Comparison of ENCODE assay signal across 18 mouse cellular contexts in the genomic region with DNA sequence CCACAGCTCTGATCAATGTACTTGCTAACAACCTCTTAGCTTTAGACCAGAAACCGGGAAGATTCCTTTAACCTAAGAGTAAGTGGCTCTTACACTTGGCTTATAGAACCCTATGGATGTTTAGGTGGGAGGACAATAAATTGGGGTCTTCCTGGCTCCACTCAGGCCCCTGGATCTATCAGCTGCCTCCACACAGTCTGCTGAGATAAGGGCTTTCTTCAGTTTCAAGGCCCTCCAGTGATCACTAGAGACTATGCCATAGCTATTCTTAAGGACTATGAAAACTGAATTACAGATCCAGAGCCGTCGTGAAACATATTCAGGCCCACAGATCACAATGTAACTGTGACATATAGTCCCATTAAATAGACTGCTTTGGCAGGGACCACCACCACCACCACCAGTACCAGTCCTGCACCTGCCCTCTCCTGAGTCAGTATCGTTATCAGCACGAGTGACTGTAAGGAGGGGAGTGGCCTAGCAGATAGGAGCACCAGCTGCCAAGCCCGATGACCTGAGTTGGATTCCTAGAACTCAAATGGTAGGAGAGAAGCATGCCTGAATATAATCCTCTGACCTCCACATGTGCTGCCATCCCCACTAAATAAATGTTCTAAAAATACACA. TPM values are rescaled to one million over a fixed set of nuclear protein-coding genes. Genes with fewer than 3 reads are reported as not detected.
DNase-seq lines count a peak whose midpoint lies in the region; ATAC-seq and TF ChIP-seq lines count a peak whose summit lies in the region.
"Had no signal": no experiment of that assay in that cellular context is flagged by ENCODE, and none has a peak within 500 bp of the region (broad histone marks: within the 10 kb centered on the region; RNA-seq: fewer than 3 reads in every experiment).

No protein-coding gene starts in this region.

- WGBS in heart, embryonic 10.5 days = 68% methylated on average over 6 of the region's 6 CpGs
- 61% methylated on average over 6 of the region's 6 CpGs for WGBS in liver, postnatal 0 days (ENCODE audit: insufficient replicate concordance)

- peaks cover 8% of the 10 kb centered on the region for H3K27me3 ChIP-seq in heart, embryonic 10.5 days (ENCODE audit: insufficient read depth, poor library complexity, severe bottlenecking)
- H3K27me3 ChIP-seq in G1E (ENCODE audit: insufficient read depth, low read length) = peaks cover 7% of the 10 kb centered on the region; the same call in 1 of the 2 replicates
- peaks cover 14% of the 10 kb centered on the region for H3K27me3 ChIP-seq in liver, postnatal 0 days (ENCODE audit: insufficient read depth, low read length)
- H3K27me3 ChIP-seq: hindbrain, embryonic 15.5 days had no signal

- DNase-seq in heart, embryonic 10.5 days (ENCODE audit: low spot score) = peak; percentile 84
- no peak for DNase-seq in heart, postnatal 14 days
- DNase-seq in G1E (ENCODE audit: low spot score) (no peak), MN1 (ENCODE audit: low spot score) (no peak)
- peak; percentile 51 for DNase-seq in liver, postnatal 0 days
- no peak for DNase-seq in kidney, postnatal 25 days
- DNase-seq in gastrocnemius, postnatal 25 days = no peak
- DNase-seq: cerebellum, adult 18-20 months; embryo, embryonic 11 days; gastrocnemius, postnatal 36 days; kidney, adult 8-10 months; kidney, postnatal 4 days; thymus, postnatal 4 days had no signal

- TF ChIP-seq EP300 in liver, postnatal 0 days (IDR thresholded peaks at IDR 0.05; ENCODE audit: low read depth) = peak; percentile 80

- no peaks in the 10 kb centered on the region for H3K9me3 ChIP-seq in heart, embryonic 10.5 days
- peaks cover 14% of the 10 kb centered on the region for H3K9me3 ChIP-seq in G1E (replicated peaks)
- no peaks in the 10 kb centered on the region for H3K9me3 ChIP-seq in liver, postnatal 0 days (ENCODE audit: low read length)
- H3K9me3 ChIP-seq: heart, embryonic 15.5 days; hindbrain, embryonic 15.5 days; lung, embryonic 15.5 days; neural tube, embryonic 12.5 days had no signal

- TF ChIP-seq CTCF in G1E (IDR thresholded peaks at IDR 0.05; ENCODE audit: low read depth, low read length) = no peak
- no peak for TF ChIP-seq CTCF in liver, postnatal 0 days (IDR thresholded peaks at IDR 0.05; ENCODE audit: low read depth)

- H3K27ac ChIP-seq in heart, embryonic 10.5 days = peak overlapping the region; percentile 60
- H3K27ac ChIP-seq in liver, postnatal 0 days (ENCODE audit: low read depth) = peak overlapping the region; percentile 72
- H3K27ac ChIP-seq: heart, embryonic 15.5 days; hindbrain, embryonic 15.5 days; lung, embryonic 15.5 days; neural tube, embryonic 12.5 days had no signal

- H3K9ac ChIP-seq in liver, postnatal 0 days (replicated peaks) = no peak overlapping the region
- H3K9ac ChIP-seq: heart, embryonic 15.5 days; hindbrain, embryonic 15.5 days; lung, embryonic 15.5 days; neural tube, embryonic 12.5 days had no signal

- H3K4me3 ChIP-seq in heart, embryonic 10.5 days = no peak overlapping the region
- H3K4me3 ChIP-seq in G1E (ENCODE audit: low read depth, low read length) = peak overlapping the region; percentile 48; the same call in 1 of the 2 replicates
- H3K4me3 ChIP-seq in liver, postnatal 0 days (ENCODE audit: low read depth, low read length) = no peak overlapping the region
- H3K4me3 ChIP-seq: heart, embryonic 15.5 days; hindbrain, embryonic 15.5 days; lung, embryonic 15.5 days; neural tube, embryonic 12.5 days had no signal

- intact Hi-C loops in heart, postnatal 14 days (cut with DNase I) = no loop called here

- peaks cover 66% of the 10 kb centered on the region for H3K36me3 ChIP-seq in heart, embryonic 10.5 days
- H3K36me3 ChIP-seq in G1E (replicated peaks) = peaks cover 66% of the 10 kb centered on the region
- peaks cover 34% of the 10 kb centered on the region for H3K36me3 ChIP-seq in liver, postnatal 0 days (replicated peaks; ENCODE audit: insufficient read depth, low read length)

- peak; percentile 93 for ATAC-seq in G1E (ENCODE audit: extremely low read depth, insufficient number of reproducible peaks, low FRiP score, poor library complexity, severe bottlenecking)
- peak; percentile 89 for ATAC-seq in erythroid progenitor cell, adult 5-6 weeks (replicated peaks; ENCODE audit: low FRiP score, poor library complexity, severe bottlenecking)
- ATAC-seq in liver, postnatal 0 days = peak; percentile 76

- peak overlapping the region; percentile 53 for H3K4me2 ChIP-seq in liver, postnatal 0 days (ENCODE audit: low read depth, low read length)
- H3K4me2 ChIP-seq: heart, embryonic 15.5 days; hindbrain, embryonic 15.5 days; lung, embryonic 15.5 days; neural tube, embryonic 12.5 days had no signal

- H3K4me1 ChIP-seq in heart, embryonic 10.5 days = peaks cover 31% of the 10 kb centered on the region
- H3K4me1 ChIP-seq in G1E (ENCODE audit: insufficient read depth, low read depth, low read length) = peaks cover 50% of the 10 kb centered on the region
- H3K4me1 ChIP-seq in liver, postnatal 0 days (ENCODE audit: insufficient read depth) = peaks cover 22% of the 10 kb centered on the region

RNA-seq across cellular contexts. Expression of a gene that starts 8.1 kb away (rescaled TPM):
- 8.6 and 11.1 TPM in 2 replicates for polyA plus RNA-seq in heart, embryonic 10.5 days (2016; fragmentation: Nextera tagmentation; extraction: Ambion mirVana)
- total RNA-seq in heart, postnatal 14 days (2021) = 1 to 10 TPM; 4.3 to 6.3 TPM
- total RNA-seq in G1E (2014; fragmentation: Nextera tagmentation) (not detected in 2 replicates), G1E (2017) (0.16 TPM in 1 of 2 replicates, not detected in the other)
- not detected in 2 replicates for polyA plus RNA-seq in G1E (2012)
- total RNA-seq in erythroid progenitor cell, adult 5-6 weeks (2015; ENCODE audit: low replicate concordance) = not detected in 2 replicates
- not detected in 2 replicates for total RNA-seq in erythroid progenitor cell, adult 5-6 weeks (2017; ENCODE audit: low replicate concordance)
- 2.9 and 3.1 TPM in 2 replicates for polyA plus RNA-seq in liver, postnatal 0 days (2015; fragmentation: Nextera tagmentation; extraction: Ambion mirVana)
- 1 to 10 TPM; 3.2 to 4.3 TPM for total RNA-seq in gastrocnemius, postnatal 25 days (2021)

RNA-seq across cellular contexts. Expression of a gene that starts 10.8 kb away (rescaled TPM):
- polyA plus RNA-seq in heart, embryonic 10.5 days (2016; fragmentation: Nextera tagmentation; extraction: Ambion mirVana) = 33.2 and 42.2 TPM in 2 replicates
- 10 to 100 TPM; 19.3 to 22.6 TPM for total RNA-seq in heart, postnatal 14 days (2021)
- total RNA-seq in G1E (2014; fragmentation: Nextera tagmentation) (18.2 and 21.4 TPM in 2 replicates), G1E (2017) (31.8 and 35.5 TPM in 2 replicates)
- 4.0 and 6.6 TPM in 2 replicates for polyA plus RNA-seq in G1E (2012)
- 9.0 and 11.3 TPM in 2 replicates for total RNA-seq in erythroid progenitor cell, adult 5-6 weeks (2015; ENCODE audit: low replicate concordance)
- 6.2 and 8.1 TPM in 2 replicates for total RNA-seq in erythroid progenitor cell, adult 5-6 weeks (2017; ENCODE audit: low replicate concordance)
- 8.7 and 9.8 TPM in 2 replicates for polyA plus RNA-seq in liver, postnatal 0 days (2015; fragmentation: Nextera tagmentation; extraction: Ambion mirVana)
- 10 to 100 TPM; 12.1 to 15.4 TPM for total RNA-seq in gastrocnemius, postnatal 25 days (2021)

RNA-seq across cellular contexts. Expression of a gene that starts 10.8 kb away (rescaled TPM):
- polyA plus RNA-seq in heart, embryonic 10.5 days (2016; fragmentation: Nextera tagmentation; extraction: Ambion mirVana) = 276 and 329 TPM in 2 replicates
- total RNA-seq in heart, postnatal 14 days (2021) = 100 to 1,000 TPM; 752 to 790 TPM
- total RNA-seq in G1E (2014; fragmentation: Nextera tagmentation) (106 and 132 TPM in 2 replicates), G1E (2017) (131 and 165 TPM in 2 replicates)
- 86.8 and 94.6 TPM in 2 replicates for polyA plus RNA-seq in G1E (2012)
- total RNA-seq in erythroid progenitor cell, adult 5-6 weeks (2015; ENCODE audit: low replicate concordance) = 54.1 and 60.9 TPM in 2 replicates
- total RNA-seq in erythroid progenitor cell, adult 5-6 weeks (2017; ENCODE audit: low replicate concordance) = 19.4 and 20.4 TPM in 2 replicates
- polyA plus RNA-seq in liver, postnatal 0 days (2015; fragmentation: Nextera tagmentation; extraction: Ambion mirVana) = 196 and 199 TPM in 2 replicates
- total RNA-seq in gastrocnemius, postnatal 25 days (2021) = 100 to 1,000 TPM; 455 to 488 TPM

RNA-seq across cellular contexts. Expression of a gene that starts 46.4 kb away (rescaled TPM):
- 128 and 155 TPM in 2 replicates for polyA plus RNA-seq in heart, embryonic 10.5 days (2016; fragmentation: Nextera tagmentation; extraction: Ambion mirVana)
- 10 to 100 TPM; 87.1 to 89.0 TPM for total RNA-seq in heart, postnatal 14 days (2021)
- 67.0 and 73.9 TPM in 2 replicates for total RNA-seq in G1E (2014; fragmentation: Nextera tagmentation)
- 59.1 and 66.2 TPM in 2 replicates for total RNA-seq in G1E (2017)
- 93.8 and 97.1 TPM in 2 replicates for polyA plus RNA-seq in G1E (2012)
- 96.6 and 114 TPM in 2 replicates for total RNA-seq in erythroid progenitor cell, adult 5-6 weeks (2015; ENCODE audit: low replicate concordance)
- 117 and 119 TPM in 2 replicates for total RNA-seq in erythroid progenitor cell, adult 5-6 weeks (2017; ENCODE audit: low replicate concordance)
- 26.0 and 29.4 TPM in 2 replicates for polyA plus RNA-seq in liver, postnatal 0 days (2015; fragmentation: Nextera tagmentation; extraction: Ambion mirVana)
- total RNA-seq in gastrocnemius, postnatal 25 days (2021) = 10 to 100 TPM; 39.5 to 54.5 TPM

RNA-seq across cellular contexts. Expression of a gene that starts 46.8 kb away (rescaled TPM):
- 252 and 254 TPM in 2 replicates for polyA plus RNA-seq in heart, embryonic 10.5 days (2016; fragmentation: Nextera tagmentation; extraction: Ambion mirVana)
- 100 to 1,000 TPM; 184 to 190 TPM for total RNA-seq in heart, postnatal 14 days (2021)
- total RNA-seq in G1E (2014; fragmentation: Nextera tagmentation) (142 and 174 TPM in 2 replicates), G1E (2017) (226 and 233 TPM in 2 replicates)
- polyA plus RNA-seq in G1E (2012) = 11.3 and 11.8 TPM in 2 replicates
- total RNA-seq in erythroid progenitor cell, adult 5-6 weeks (2015; ENCODE audit: low replicate concordance) = 55.3 and 63.1 TPM in 2 replicates
- total RNA-seq in erythroid progenitor cell, adult 5-6 weeks (2017; ENCODE audit: low replicate concordance) = 50.0 and 56.9 TPM in 2 replicates
- polyA plus RNA-seq in liver, postnatal 0 days (2015; fragmentation: Nextera tagmentation; extraction: Ambion mirVana) = 182 and 184 TPM in 2 replicates
- 100 to 1,000 TPM; 164 to 165 TPM for total RNA-seq in gastrocnemius, postnatal 25 days (2021)

Comparison
In these comparisons a context has a peak if more than half of its experiments do, and no peak if none do; other contexts are left out.
1. DNase-seq: peak in heart, embryonic 10.5 days (single experiment) and liver, postnatal 0 days (single experiment); none in heart, postnatal 14 days (0 of 2), G1E (single experiment), kidney, postnatal 25 days (0 of 2), MN1 (single experiment) and gastrocnemius, postnatal 25 days (single experiment).
2. Peak in every context shown above with its lines, with median percentiles within 50 percentile points of each other: ATAC-seq.